Mouse (Mus musculus) cortical plate, adult 2 months (tissue): ENCODE measurements around the gene Mblac1.

ENCODE experiments used
- CTCF ChIP-seq: fragments of 200-500 bp; IDR thresholded peaks from 2 replicates; pipeline ENCODE4 v1.5.1; 2011; ENCODE audit warnings: mild to moderate bottlenecking, control low read depth, low read length; ENCODE audit not compliant: insufficient read depth; ENCODE audit errors: extremely low read depth
- POLR2A ChIP-seq: fragments of 200-500 bp; IDR thresholded peaks from 2 replicates; pipeline ENCODE4 v1.6.1; 2011; ENCODE audit warnings: mild to moderate bottlenecking, low read length, control low read depth; ENCODE audit not compliant: insufficient read depth; ENCODE audit errors: extremely low read depth

DNA sequence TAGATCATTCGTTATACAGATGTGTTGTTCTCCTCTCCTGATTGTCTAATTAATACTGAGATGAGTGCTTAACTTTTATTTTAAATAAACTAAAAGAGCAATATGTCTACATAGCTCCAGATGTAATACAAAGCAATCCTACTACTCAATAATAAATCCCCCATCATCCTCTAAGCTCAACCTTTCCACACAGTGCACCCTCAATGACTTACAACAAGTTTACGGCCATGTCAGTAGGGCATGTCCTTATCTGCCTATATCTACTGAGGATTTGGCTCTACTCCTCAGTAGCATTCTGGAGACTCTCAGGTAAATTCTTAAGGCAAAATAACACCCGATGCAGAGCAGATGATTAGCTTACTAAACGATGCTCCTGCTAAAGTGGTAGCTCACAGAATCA lies 13.8 kb downstream of the Mblac1 start:
- TF ChIP-seq CTCF (no peak), POLR2A (no peak)
